Mouse (Mus musculus): Measurements from ENCODE around the gene Klf3. TPM values are rescaled to one million over a fixed set of nuclear protein-coding genes. Genes with fewer than 3 reads are reported as not detected.
A peak's percentile ranks its signal among the peaks of the same experiment; 100 is the strongest.

Klf3 gene
- polyA plus RNA-seq, 1 experiment from 2014 or later = 79.3 TPM

GRCm38 (mm10) chr5:64778211-64778610, 25.0 kb upstream of the Klf3 start:
- no peak overlapping the region for H3K4me3 ChIP-seq (ENCODE audit: low read depth, low read length)
- no peaks in the 10 kb centered on the region for H3K9me3 ChIP-seq (ENCODE audit: control insufficient read depth)
- TF ChIP-seq CTCF (IDR thresholded peaks at IDR 0.05; ENCODE audit: low read depth) = no peak
- no peak overlapping the region for H3K27ac ChIP-seq (ENCODE audit: low read depth, low read length)
- no peaks in the 10 kb centered on the region for H3K4me1 ChIP-seq (replicated peaks; ENCODE audit: control insufficient read depth, insufficient read depth, low read length)
- H3K36me3 ChIP-seq (ENCODE audit: control insufficient read depth, insufficient read depth) = no peaks in the 10 kb centered on the region
- H3K27me3 ChIP-seq (replicated peaks; ENCODE audit: control insufficient read depth, insufficient read depth, low read length) = no peaks in the 10 kb centered on the region
- H3K4me2 ChIP-seq (replicated peaks; ENCODE audit: low read depth) = no peak overlapping the region
- ATAC-seq = no peak
- WGBS = 74% methylated on average over 5 of the region's 5 CpGs
- H3K9ac ChIP-seq (ENCODE audit: low read depth, low read length) = no peak overlapping the region

GRCm38 (mm10) chr5:64779285-64779684, 23.9 kb upstream of the Klf3 start:
- H3K9ac ChIP-seq (ENCODE audit: low read depth, low read length) = no peak overlapping the region
- no peak overlapping the region for H3K4me2 ChIP-seq (replicated peaks; ENCODE audit: low read depth)
- H3K4me1 ChIP-seq (replicated peaks; ENCODE audit: control insufficient read depth, insufficient read depth, low read length) = no peaks in the 10 kb centered on the region
- H3K27ac ChIP-seq (ENCODE audit: low read depth, low read length) = no peak overlapping the region
- ATAC-seq = no peak
- no peaks in the 10 kb centered on the region for H3K36me3 ChIP-seq (ENCODE audit: control insufficient read depth, insufficient read depth)
- no peaks in the 10 kb centered on the region for H3K27me3 ChIP-seq (replicated peaks; ENCODE audit: control insufficient read depth, insufficient read depth, low read length)
- H3K9me3 ChIP-seq (ENCODE audit: control insufficient read depth) = no peaks in the 10 kb centered on the region
- WGBS = 77% methylated on average over 2 of the region's 2 CpGs
- no peak for TF ChIP-seq CTCF (IDR thresholded peaks at IDR 0.05; ENCODE audit: low read depth)
- H3K4me3 ChIP-seq (ENCODE audit: low read depth, low read length) = no peak overlapping the region

- Histone ChIP-seq H3K9me3 (ENCODE audit: control insufficient read depth) (no peaks in the 10 kb centered on the region), H3K4me3 (ENCODE audit: low read depth, low read length) (no peak overlapping the region), H3K27ac (ENCODE audit: low read depth, low read length) (no peak overlapping the region), H3K9ac (ENCODE audit: low read depth, low read length) (no peak overlapping the region), H3K4me2 (replicated peaks; ENCODE audit: low read depth) (no peak overlapping the region), H3K36me3 (ENCODE audit: control insufficient read depth, insufficient read depth) (no peaks in the 10 kb centered on the region), H3K4me1 (replicated peaks; ENCODE audit: control insufficient read depth, insufficient read depth, low read length) (no peaks in the 10 kb centered on the region), H3K27me3 (replicated peaks; ENCODE audit: control insufficient read depth, insufficient read depth, low read length) (no peaks in the 10 kb centered on the region)
- 56% methylated on average over 7 of the region's 7 CpGs for WGBS
- no peak for TF ChIP-seq CTCF (IDR thresholded peaks at IDR 0.05; ENCODE audit: low read depth)
- ATAC-seq = no peak
Measured at GRCm38 (mm10) chr5:64780778-64781177, 22.4 kb upstream of the Klf3 start.

GRCm38 (mm10) chr5:64788175-64788574, 15.0 kb upstream of the Klf3 start:
- ATAC-seq = peak; percentile 80
- no peak for TF ChIP-seq CTCF (IDR thresholded peaks at IDR 0.05; ENCODE audit: low read depth)
- no peaks in the 10 kb centered on the region for H3K4me1 ChIP-seq (replicated peaks; ENCODE audit: control insufficient read depth, insufficient read depth, low read length)
- no peak overlapping the region for H3K9ac ChIP-seq (ENCODE audit: low read depth, low read length)
- H3K4me3 ChIP-seq (ENCODE audit: low read depth, low read length) = no peak overlapping the region
- H3K9me3 ChIP-seq (ENCODE audit: control insufficient read depth) = no peaks in the 10 kb centered on the region
- no peaks in the 10 kb centered on the region for H3K27me3 ChIP-seq (replicated peaks; ENCODE audit: control insufficient read depth, insufficient read depth, low read length)
- WGBS = 82% methylated on average over 1 of the region's 1 CpGs
- H3K4me2 ChIP-seq (replicated peaks; ENCODE audit: low read depth) = no peak overlapping the region
- no peaks in the 10 kb centered on the region for H3K36me3 ChIP-seq (ENCODE audit: control insufficient read depth, insufficient read depth)
- peak overlapping the region; percentile 50; the same call in 1 of the 2 replicates for H3K27ac ChIP-seq (ENCODE audit: low read depth, low read length)

GRCm38 (mm10) chr5:64798209-64798608, 5.0 kb upstream of the Klf3 start:
- H3K9me3 ChIP-seq (ENCODE audit: control insufficient read depth) = peaks cover 7% of the 10 kb centered on the region; the same call in 1 of the 2 replicates
- 80% methylated on average over 4 of the region's 4 CpGs for WGBS
- no peak for TF ChIP-seq CTCF (IDR thresholded peaks at IDR 0.05; ENCODE audit: low read depth)
- H3K4me3 ChIP-seq (ENCODE audit: low read depth, low read length) = no peak overlapping the region
- no peaks in the 10 kb centered on the region for H3K4me1 ChIP-seq (replicated peaks; ENCODE audit: control insufficient read depth, insufficient read depth, low read length)
- no peak for ATAC-seq
- no peaks in the 10 kb centered on the region for H3K36me3 ChIP-seq (ENCODE audit: control insufficient read depth, insufficient read depth)
- no peak overlapping the region for H3K4me2 ChIP-seq (replicated peaks; ENCODE audit: low read depth)
- no peak overlapping the region for H3K9ac ChIP-seq (ENCODE audit: low read depth, low read length)
- no peak overlapping the region for H3K27ac ChIP-seq (ENCODE audit: low read depth, low read length)
- H3K27me3 ChIP-seq (replicated peaks; ENCODE audit: control insufficient read depth, insufficient read depth, low read length) = no peaks in the 10 kb centered on the region

GRCm38 (mm10) chr5:64801545-64801944, 1.6 kb upstream of the Klf3 start:
- 75% methylated on average over 2 of the region's 2 CpGs for WGBS
- no peak for ATAC-seq
- TF ChIP-seq CTCF (IDR thresholded peaks at IDR 0.05; ENCODE audit: low read depth) = no peak

GRCm38 (mm10) chr5:64802143-64802542, 1.0 kb upstream of the Klf3 start:
- H3K4me1 ChIP-seq (replicated peaks; ENCODE audit: control insufficient read depth, insufficient read depth, low read length) = 0 out of 2 replicates have a peak, but pooled peaks cover 3% of the 10 kb centered on the region
- no peaks in the 10 kb centered on the region for H3K9me3 ChIP-seq (ENCODE audit: control insufficient read depth)
- ATAC-seq = no peak
- H3K4me2 ChIP-seq (replicated peaks; ENCODE audit: low read depth) = peak overlapping the region; percentile 82
- H3K27me3 ChIP-seq (replicated peaks; ENCODE audit: control insufficient read depth, insufficient read depth, low read length) = no peaks in the 10 kb centered on the region
- 22% methylated on average over 8 of the region's 8 CpGs for WGBS
- H3K4me3 ChIP-seq (ENCODE audit: low read depth, low read length) = peak overlapping the region; percentile 91
- peak overlapping the region; percentile 99 for H3K9ac ChIP-seq (ENCODE audit: low read depth, low read length)
- peak overlapping the region; percentile 99 for H3K27ac ChIP-seq (ENCODE audit: low read depth, low read length)
- no peaks in the 10 kb centered on the region for H3K36me3 ChIP-seq (ENCODE audit: control insufficient read depth, insufficient read depth)
- no peak for TF ChIP-seq CTCF (IDR thresholded peaks at IDR 0.05; ENCODE audit: low read depth)

More at GRCm38 (mm10) chr5:64801545-64801944, 1.6 kb upstream of the Klf3 start:
- H3K36me3 ChIP-seq (ENCODE audit: control insufficient read depth, insufficient read depth) = no peaks in the 10 kb centered on the region
- H3K4me1 ChIP-seq (replicated peaks; ENCODE audit: control insufficient read depth, insufficient read depth, low read length) = 0 out of 2 replicates have a peak, but pooled peaks cover under 1% of the 10 kb centered on the region
- no peaks in the 10 kb centered on the region for H3K27me3 ChIP-seq (replicated peaks; ENCODE audit: control insufficient read depth, insufficient read depth, low read length)
- H3K9me3 ChIP-seq (ENCODE audit: control insufficient read depth) = no peaks in the 10 kb centered on the region
- H3K4me3 ChIP-seq (ENCODE audit: low read depth, low read length) = no peak overlapping the region
- H3K9ac ChIP-seq (ENCODE audit: low read depth, low read length) = no peak overlapping the region
- no peak overlapping the region for H3K4me2 ChIP-seq (replicated peaks; ENCODE audit: low read depth)
- no peak overlapping the region for H3K27ac ChIP-seq (ENCODE audit: low read depth, low read length)
